Mouse (Mus musculus) lung, adult 2 months (tissue): Measurements from ENCODE around the gene Nupl2.

Source experiments
- CTCF ChIP-seq: fragments of 200-500 bp; IDR thresholded peaks from 2 replicates; pipeline ENCODE4 v1.5.1; 2011; ENCODE audit warnings: mild to moderate bottlenecking, low read length, control low read depth; ENCODE audit not compliant: insufficient read depth
- POLR2A ChIP-seq: fragments of 200-500 bp; IDR thresholded peaks from 2 replicates; pipeline ENCODE4 v1.6.1; 2011; ENCODE audit warnings: low read depth, mild to moderate bottlenecking, control low read depth, low read length, borderline replicate concordance; ENCODE audit errors: extremely low read depth

- no peak for TF ChIP-seq CTCF
- no peak for TF ChIP-seq POLR2A
Measured at GRCm38 (mm10) chr5:24169881-24170280, 5.1 kb downstream of the Nupl2 start.
